ENCODE assay signal across 8 mouse cellular contexts in the genomic region with DNA sequence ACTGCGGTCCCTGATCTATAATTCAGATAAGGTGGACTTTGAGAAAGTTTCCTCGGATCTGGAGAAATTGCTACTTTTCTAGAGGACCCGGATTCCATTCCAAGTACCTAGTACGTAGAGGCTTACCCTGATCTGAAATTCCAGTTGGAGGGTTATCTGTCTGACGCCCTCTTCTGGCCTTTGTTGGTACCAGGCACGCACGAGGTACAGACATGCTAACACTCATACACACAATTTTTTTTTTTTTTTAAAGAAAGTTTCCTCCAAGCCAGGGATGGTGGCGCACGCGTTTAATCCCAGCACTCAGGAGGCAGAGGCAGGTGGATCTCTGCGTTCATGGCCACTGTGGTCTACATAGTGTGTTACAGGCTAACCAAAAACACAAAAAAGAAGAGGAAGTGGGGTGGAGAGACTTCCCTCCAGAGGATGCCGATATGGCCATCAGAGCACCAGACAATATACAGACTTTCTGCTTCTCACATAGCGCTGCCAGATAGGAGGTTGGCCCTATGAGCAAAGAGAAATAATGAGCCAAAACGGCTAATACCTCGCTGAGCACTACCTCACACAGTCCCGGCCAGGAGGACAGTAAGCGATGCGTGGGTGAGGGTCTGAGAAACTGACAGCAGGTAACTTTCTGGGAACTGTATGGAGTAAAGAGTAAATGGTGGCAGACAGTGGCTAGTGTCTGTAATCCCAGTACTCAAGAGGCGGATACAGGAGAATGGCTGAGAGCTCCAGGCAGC. TPM values are rescaled to one million over a fixed set of nuclear protein-coding genes. Genes with fewer than 3 reads are reported as not detected.
DNase-seq lines count a peak whose midpoint lies in the region; ATAC-seq and TF ChIP-seq lines count a peak whose summit lies in the region.

No protein-coding gene starts in this region.

- peak overlapping the region; percentile 76 for H3K4me3 ChIP-seq in layer of hippocampus, adult 2 months
- H3K4me3 ChIP-seq in bone marrow macrophage, adult 2 months (ENCODE audit: insufficient read depth, low read length): peak overlapping the region; percentile 24; the same call in 1 of the 2 replicates
- peak overlapping the region; percentile 81; the same call in 1 of the 2 replicates for H3K4me3 ChIP-seq in hindbrain, embryonic 11.5 days (ENCODE audit: low read depth, low read length)

- DNase-seq in layer of hippocampus, adult 2 months (ENCODE audit: low spot score in 2 of 2): no peak
- DNase-seq in layer of hippocampus, adult 8-10 months (ENCODE audit: low spot score in 2 of 2): no peak
- DNase-seq in hindbrain, embryonic 11.5 days (ENCODE audit: low spot score): no peak
- DNase-seq in lung, postnatal 14 days: peak; percentile 36
- DNase-seq in Muller cell, postnatal 12 days (ENCODE audit: inconsistent ontology term): no peak
- no peak for DNase-seq in layer of hippocampus, postnatal 14 days (ENCODE audit: low spot score in 2 of 2)
- no peak for DNase-seq in urinary bladder, postnatal 25 days (ENCODE audit: low spot score)

- no peaks in the 10 kb centered on the region for H3K27me3 ChIP-seq in hindbrain, embryonic 11.5 days (ENCODE audit: control insufficient read depth, insufficient read depth, low read length)

- H3K36me3 ChIP-seq in hindbrain, embryonic 11.5 days (ENCODE audit: control insufficient read depth, insufficient read depth, low read length): no peaks in the 10 kb centered on the region

- peaks cover 16% of the 10 kb centered on the region for H3K4me1 ChIP-seq in bone marrow macrophage, adult 2 months (ENCODE audit: control insufficient read depth, insufficient read depth, low read length)
- H3K4me1 ChIP-seq in hindbrain, embryonic 11.5 days (replicated peaks; ENCODE audit: control insufficient read depth, insufficient read depth, low read length): peaks cover 4% of the 10 kb centered on the region; the same call in 1 of the 2 replicates

- H3K4me2 ChIP-seq in hindbrain, embryonic 11.5 days (replicated peaks; ENCODE audit: low read depth, low read length): 0 out of 2 replicates have a peak overlapping the region, but pooled peaks have one; percentile 78

- TF ChIP-seq CTCF in layer of hippocampus, adult 2 months (conservative IDR thresholded peaks at IDR 0.05): peak; percentile 62
- TF ChIP-seq CTCF in bone marrow macrophage, adult 2 months (IDR thresholded peaks at IDR 0.05; ENCODE audit: low read depth, low read length): peak; percentile 76; the same call in 1 of the 2 replicates

- ATAC-seq in hindbrain, embryonic 11.5 days (ENCODE audit: low FRiP score): peak; percentile 53; the same call in 1 of the 2 replicates

- 78% methylated on average over 19 of the region's 19 CpGs for WGBS in hindbrain, embryonic 11.5 days

- TF ChIP-seq POLR2A in bone marrow macrophage, adult 2 months (IDR thresholded peaks at IDR 0.05; ENCODE audit: borderline replicate concordance, low read depth, low read length): no peak

- no peak overlapping the region for H3K9ac ChIP-seq in hindbrain, embryonic 11.5 days (ENCODE audit: low read depth, low read length)

- H3K27ac ChIP-seq in layer of hippocampus, adult 2 months: no peak overlapping the region
- H3K27ac ChIP-seq in bone marrow macrophage, adult 2 months (ENCODE audit: insufficient read depth, low read depth, low read length): no peak overlapping the region; the same call in 1 of the 2 replicates
- H3K27ac ChIP-seq in hindbrain, embryonic 11.5 days (ENCODE audit: low read depth, low read length): no peak overlapping the region

- no peaks in the 10 kb centered on the region for H3K9me3 ChIP-seq in hindbrain, embryonic 11.5 days (ENCODE audit: control insufficient read depth, low read length)

RNA-seq across cellular contexts. Expression of a gene that starts 0.7 kb away (rescaled TPM):
- total RNA-seq in layer of hippocampus, adult 2 months (2021): 100 to 1,000 TPM in 1 of 2 experiments, 10 to 100 TPM in 1; 99.7 to 104 TPM
- total RNA-seq in layer of hippocampus, adult 8-10 months (2022): 100 to 1,000 TPM in 3 of 4 experiments, 10 to 100 TPM in 1; 95.2 to 112 (median 106) TPM
- 61.4 and 63.7 TPM in 2 replicates for polyA plus RNA-seq in bone marrow macrophage, adult 2 months (2012; ENCODE audit: insufficient read depth, insufficient read length, missing spikeins)
- 40.9 and 43.2 TPM in 2 replicates for polyA plus RNA-seq in hindbrain, embryonic 11.5 days (2014; fragmentation: Nextera tagmentation; extraction: Ambion mirVana)
- total RNA-seq in layer of hippocampus, postnatal 14 days (2021): 10 to 100 TPM; 50.2 to 55.7 TPM

RNA-seq across cellular contexts. Expression of a gene that starts 45.6 kb away (rescaled TPM):
- total RNA-seq in layer of hippocampus, adult 2 months (2021): 10 to 100 TPM; 34.5 to 36.6 TPM
- 10 to 100 TPM; 32.0 to 40.0 (median 36.2) TPM for total RNA-seq in layer of hippocampus, adult 8-10 months (2022)
- polyA plus RNA-seq in bone marrow macrophage, adult 2 months (2012; ENCODE audit: insufficient read depth, insufficient read length, missing spikeins): 7.2 and 9.1 TPM in 2 replicates
- 37.0 and 38.9 TPM in 2 replicates for polyA plus RNA-seq in hindbrain, embryonic 11.5 days (2014; fragmentation: Nextera tagmentation; extraction: Ambion mirVana)
- total RNA-seq in layer of hippocampus, postnatal 14 days (2021): 10 to 100 TPM; 37.8 to 39.2 TPM

Comparison
In these comparisons a context has a peak if more than half of its experiments do, and no peak if none do; other contexts are left out.
1. H3K4me3 ChIP-seq: peak in every context shown above with its lines; median percentile 81 in hindbrain, embryonic 11.5 days; 76 in layer of hippocampus, adult 2 months; 24 in bone marrow macrophage, adult 2 months.